Mouse (Mus musculus) lung, embryonic 14.5 days (tissue): Measurements from ENCODE around the gene Nup214. TPM values are rescaled to one million over a fixed set of nuclear protein-coding genes. Genes with fewer than 3 reads are reported as not detected.

Source experiments
- ATAC-seq: fragments of 200-750 bp; cut with Nextera tagmentation; 2 replicates; pipeline ENCODE4 v1.8.0; 2017; ENCODE audit warnings: mild to moderate bottlenecking, moderate TSS enrichment, moderate library complexity; ENCODE audit not compliant: insufficient read depth
- DNase-seq: peaks from one replicate; pipeline ENCODE4 v3.0.0-alpha.2; 2015
- H3K27ac ChIP-seq: fragments of 300-500 bp; sonication (generic); 2 replicates; pipeline ENCODE4 v1.5.1; 2014; ENCODE audit warnings: low read depth, mild to moderate bottlenecking, moderate library complexity
- H3K27me3 ChIP-seq: fragments of 300-500 bp; sonication (generic); 2 replicates; pipeline ENCODE4 v1.6.1; 2014; ENCODE audit warnings: low read length, control low read depth; ENCODE audit not compliant: insufficient read depth
- H3K36me3 ChIP-seq: fragments of 300-500 bp; sonication (generic); 2 replicates; pipeline ENCODE4 v1.6.1; 2014; ENCODE audit warnings: control low read depth; ENCODE audit not compliant: insufficient read depth
- H3K4me1 ChIP-seq: fragments of 300-500 bp; sonication (generic); 2 replicates; pipeline ENCODE4 v1.6.1; 2014; ENCODE audit warnings: antibody characterized with exemption, control low read depth; ENCODE audit not compliant: insufficient read depth
- H3K4me2 ChIP-seq: fragments of 300-500 bp; sonication (generic); 2 replicates; pipeline ENCODE4 v1.6.1; 2014; ENCODE audit warnings: mild to moderate bottlenecking
- H3K4me3 ChIP-seq: fragments of 300-500 bp; sonication (generic); 2 replicates; pipeline ENCODE4 v1.5.1; 2014; ENCODE audit warnings: low read depth, low read length
- H3K9ac ChIP-seq: fragments of 300-500 bp; sonication (generic); 2 replicates; pipeline ENCODE4 v1.6.1; 2014
- H3K9me3 ChIP-seq: fragments of 300-500 bp; sonication (generic); 2 replicates; pipeline ENCODE4 v1.6.1; 2016; ENCODE audit warnings: low read depth, low read length, control low read depth
- CTCF ChIP-seq: IDR thresholded peaks from 2 replicates; pipeline ENCODE4 v1.5.1; 2016; ENCODE audit warnings: antibody characterized with exemption, low read depth
- WGBS: fragments of 180-500 bp; shearing (Covaris S2); extraction: QIAGEN DNeasy Blood & Tissue Kit; methylation state at CpG from one replicate; pipeline ENCODE4 v1.1.7; 2014; 5-methylcytosine and 5-hydroxymethylcytosine counted together
- polyA plus RNA-seq: library from polyadenylated mRNA; unstranded; fragments of >200 nt; fragmentation: Nextera tagmentation; extraction: Ambion mirVana; gene quantifications from 2 replicates; pipeline ENCODE4 v1.2.1, GENCODE M21; 2014

Nup214 gene
- polyA plus RNA-seq, 1 experiment from 2014 or later: 82.4 TPM

- Histone ChIP-seq H3K9me3 (no peaks in the 10 kb centered on the region), H3K36me3 (no peaks in the 10 kb centered on the region), H3K9ac (no peak overlapping the region), H3K4me1 (0 out of 2 replicates have a peak, but pooled peaks cover 3% of the 10 kb centered on the region), H3K27ac (no peak overlapping the region), H3K4me3 (no peak overlapping the region), H3K27me3 (peaks cover 30% of the 10 kb centered on the region), H3K4me2 (no peak overlapping the region)
- 54% methylated on average over 3 of the region's 3 CpGs for WGBS
- no peak for DNase-seq
- no peak for ATAC-seq
- TF ChIP-seq CTCF: no peak
Measured at GRCm38 (mm10) chr2:32089606-32090005, 115.4 kb downstream of the Nup214 start.

GRCm38 (mm10) chr2:32090145-32090544, 115.9 kb downstream of the Nup214 start:
- Histone ChIP-seq H3K4me3 (no peak overlapping the region), H3K27me3 (peaks cover 30% of the 10 kb centered on the region), H3K4me2 (no peak overlapping the region), H3K4me1 (0 out of 2 replicates have a peak, but pooled peaks cover 3% of the 10 kb centered on the region), H3K36me3 (no peaks in the 10 kb centered on the region), H3K9ac (no peak overlapping the region), H3K27ac (no peak overlapping the region), H3K9me3 (no peaks in the 10 kb centered on the region)
- no peak for DNase-seq
- TF ChIP-seq CTCF: no peak
- no peak for ATAC-seq
- WGBS: 71% methylated on average over 2 of the region's 2 CpGs

GRCm38 (mm10) chr2:32091956-32092355, 117.7 kb downstream of the Nup214 start:
- H3K27ac ChIP-seq: no peak overlapping the region
- H3K4me3 ChIP-seq: no peak overlapping the region
- H3K4me2 ChIP-seq: no peak overlapping the region
- ATAC-seq: no peak
- WGBS: 48% methylated on average over 3 of the region's 3 CpGs
- no peak for DNase-seq
- peaks cover 22% of the 10 kb centered on the region for H3K27me3 ChIP-seq
- no peaks in the 10 kb centered on the region for H3K9me3 ChIP-seq
- TF ChIP-seq CTCF: no peak
- H3K4me1 ChIP-seq: 0 out of 2 replicates have a peak, but pooled peaks cover 3% of the 10 kb centered on the region
- no peak overlapping the region for H3K9ac ChIP-seq
- no peaks in the 10 kb centered on the region for H3K36me3 ChIP-seq

- H3K4me1 ChIP-seq: no peaks in the 10 kb centered on the region
- WGBS: 78% methylated on average over 7 of the region's 7 CpGs
Measured at GRCm38 (mm10) chr2:32094001-32094707, 119.9 kb downstream of the Nup214 start.

GRCm38 (mm10) chr2:32095351-32096121, 121.3 kb downstream of the Nup214 start, which contains the start of gene Plpp7:
TSS of gene Plpp7 (plus strand) at chr2:32095528.
- peak within 1 kb of the TSS; percentile 62 for H3K4me2 ChIP-seq
- ATAC-seq (peak; percentile 81), DNase-seq (peak; percentile 66)
- no peak within 1 kb of the TSS for H3K27ac ChIP-seq
- H3K9ac ChIP-seq: peak within 1 kb of the TSS; percentile 48
- 54% methylated on average over 22 of the region's 22 CpGs for WGBS
- TF ChIP-seq CTCF: no peak
- H3K27me3 ChIP-seq: no peaks in the 10 kb centered on the region
- H3K4me1 ChIP-seq: no peaks in the 10 kb centered on the region
- peak within 1 kb of the TSS; percentile 31 for H3K4me3 ChIP-seq
- no peaks in the 10 kb centered on the region for H3K36me3 ChIP-seq
- no peaks in the 10 kb centered on the region for H3K9me3 ChIP-seq

More at GRCm38 (mm10) chr2:32094001-32094707, 119.9 kb downstream of the Nup214 start:
- no peak overlapping the region for H3K4me2 ChIP-seq
- H3K4me3 ChIP-seq: no peak overlapping the region
- no peaks in the 10 kb centered on the region for H3K9me3 ChIP-seq
- H3K27me3 ChIP-seq: 0 out of 2 replicates have a peak, but pooled peaks cover 2% of the 10 kb centered on the region
- ATAC-seq (no peak), DNase-seq (no peak)
- no peaks in the 10 kb centered on the region for H3K36me3 ChIP-seq
- no peak overlapping the region for H3K27ac ChIP-seq
- no peak for TF ChIP-seq CTCF
- H3K9ac ChIP-seq: no peak overlapping the region

GRCm38 (mm10) chr2:32096122-32096420, 121.8 kb downstream of the Nup214 start:
- peak overlapping the region; percentile 48 for H3K9ac ChIP-seq
- no peaks in the 10 kb centered on the region for H3K4me1 ChIP-seq
- no peaks in the 10 kb centered on the region for H3K9me3 ChIP-seq
- peak overlapping the region; percentile 31 for H3K4me3 ChIP-seq
- ATAC-seq (no peak), DNase-seq (no peak)
- H3K27ac ChIP-seq: no peak overlapping the region
- H3K36me3 ChIP-seq: no peaks in the 10 kb centered on the region
- no peak for TF ChIP-seq CTCF
- no peaks in the 10 kb centered on the region for H3K27me3 ChIP-seq
- peak overlapping the region; percentile 62 for H3K4me2 ChIP-seq
- WGBS: 80% methylated on average over 10 of the region's 10 CpGs

GRCm38 (mm10) chr2:32102944-32103343, 128.7 kb downstream of the Nup214 start:
- Histone ChIP-seq H3K9me3 (no peaks in the 10 kb centered on the region), H3K4me2 (no peak overlapping the region), H3K4me1 (no peaks in the 10 kb centered on the region), H3K9ac (no peak overlapping the region), H3K27ac (no peak overlapping the region), H3K4me3 (no peak overlapping the region), H3K27me3 (no peaks in the 10 kb centered on the region), H3K36me3 (no peaks in the 10 kb centered on the region)
- no peak for TF ChIP-seq CTCF
- WGBS: 52% methylated on average over 5 of the region's 5 CpGs
- DNase-seq: no peak
- ATAC-seq: no peak
